Mouse (Mus musculus): Measurements from ENCODE around the gene Ppbp. TPM values are rescaled to one million over a fixed set of nuclear protein-coding genes. Genes with fewer than 3 reads are reported as not detected.

Ppbp gene
- total RNA-seq (2014; rRNA removed) = 0.37 and 1.5 TPM in 2 replicates
- 0.49 and 0.61 TPM in 2 replicates for polyA plus RNA-seq (2015; fragmentation: Nextera tagmentation; extraction: Ambion mirVana)

DNA sequence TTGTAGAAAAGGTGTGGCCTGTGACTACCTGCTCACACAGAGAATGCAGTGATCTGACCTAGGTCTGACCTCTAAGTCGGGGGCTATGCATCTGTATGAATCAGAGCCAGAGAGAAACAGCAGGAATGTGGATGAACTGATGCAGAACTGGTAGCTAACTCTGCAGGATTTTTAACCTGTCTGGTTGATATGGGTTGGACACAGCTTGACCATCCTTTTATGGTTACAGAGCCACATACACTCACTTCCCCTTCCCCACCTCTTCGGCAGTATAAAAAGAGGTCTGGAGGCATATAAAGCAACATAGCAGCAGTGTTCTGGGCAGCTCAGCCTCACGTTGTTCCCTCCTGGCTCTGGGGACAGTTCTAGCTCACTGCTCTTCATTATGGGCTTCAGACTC lies at the start of gene Ppbp:
Gene Ppbp, plus strand, starts transcription at position 301 of the 400 bp plus-strand sequence.
- no peak for TF ChIP-seq CTCF (IDR thresholded peaks at IDR 0.05; ENCODE audit: low read depth)
- Histone ChIP-seq H3K4me3 (ENCODE audit: low read length) (no peak within 1 kb of the TSS), H3K36me3 (ENCODE audit: insufficient read depth, low read length) (no peaks in the 10 kb centered on the region), H3K27me3 (ENCODE audit: insufficient read depth, low read length) (no peaks in the 10 kb centered on the region), H3K27ac (no peak within 1 kb of the TSS), H3K9me3 (ENCODE audit: low read length) (no peaks in the 10 kb centered on the region), H3K4me1 (ENCODE audit: insufficient read depth, low read length) (no peaks in the 10 kb centered on the region), H3K4me2 (ENCODE audit: low read depth, low read length) (no peak within 1 kb of the TSS), H3K9ac (replicated peaks; ENCODE audit: low read length) (no peak within 1 kb of the TSS)
- 56% methylated on average over 3 of the region's 3 CpGs for WGBS
- ATAC-seq (no peak), DNase-seq (ENCODE audit: low spot score) (no peak)

DNA sequence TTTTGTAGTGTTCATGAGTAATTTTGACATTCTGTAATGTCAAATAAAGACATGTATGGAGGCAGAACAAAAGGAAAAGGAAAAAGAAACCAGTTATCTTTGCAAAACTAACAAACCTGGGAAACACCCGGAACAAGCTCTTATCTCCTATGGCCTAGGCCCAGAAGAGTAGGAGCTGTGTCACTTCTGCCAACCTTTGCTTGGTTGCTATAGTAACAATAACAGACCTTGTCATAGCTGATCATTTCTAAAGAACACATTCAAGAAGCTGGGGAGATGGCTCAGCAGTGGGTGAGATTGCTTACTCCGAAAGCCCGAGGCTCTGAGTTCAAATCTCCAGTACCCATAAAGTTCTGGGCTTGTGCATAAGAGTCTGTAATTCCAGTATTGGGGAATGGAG lies 45.7 kb upstream of the Ppbp start:
- DNase-seq (ENCODE audit: low spot score) = no peak
- Histone ChIP-seq H3K36me3 (ENCODE audit: insufficient read depth, low read length) (no peaks in the 10 kb centered on the region), H3K4me3 (ENCODE audit: low read length) (no peak overlapping the region), H3K9me3 (ENCODE audit: low read length) (peaks cover 3% of the 10 kb centered on the region; the same call in 1 of the 2 replicates), H3K4me2 (ENCODE audit: low read depth, low read length) (no peak overlapping the region), H3K27me3 (ENCODE audit: insufficient read depth, low read length) (no peaks in the 10 kb centered on the region), H3K27ac (no peak overlapping the region), H3K4me1 (ENCODE audit: insufficient read depth, low read length) (no peaks in the 10 kb centered on the region), H3K9ac (replicated peaks; ENCODE audit: low read length) (no peak overlapping the region)
- WGBS = 89% methylated on average over 3 of the region's 3 CpGs
- TF ChIP-seq CTCF (IDR thresholded peaks at IDR 0.05; ENCODE audit: low read depth) = no peak
- ATAC-seq = no peak

DNA sequence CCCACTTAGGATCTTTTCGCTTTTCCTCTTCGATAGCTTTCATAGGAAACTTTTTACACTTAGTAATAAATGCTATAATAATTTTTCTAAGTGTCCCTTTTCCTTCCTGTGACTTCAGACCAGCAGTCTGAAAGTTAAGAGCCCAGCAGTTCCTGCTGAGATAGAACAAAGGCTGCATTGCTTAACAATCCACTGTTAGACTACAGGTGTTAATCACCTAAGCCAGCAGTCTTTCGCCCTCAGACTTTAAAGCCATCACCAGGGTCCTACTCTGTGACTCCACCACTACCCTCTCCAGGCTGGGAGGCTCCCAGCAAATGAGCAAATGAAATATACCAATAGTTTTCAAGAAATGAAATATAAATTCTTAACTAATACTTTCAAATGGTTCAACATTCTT lies 40.1 kb upstream of the Ppbp start:
- Histone ChIP-seq H3K36me3 (ENCODE audit: insufficient read depth, low read length) (no peaks in the 10 kb centered on the region), H3K4me2 (ENCODE audit: low read depth, low read length) (no peak overlapping the region), H3K27ac (no peak overlapping the region), H3K9ac (replicated peaks; ENCODE audit: low read length) (no peak overlapping the region), H3K27me3 (ENCODE audit: insufficient read depth, low read length) (no peaks in the 10 kb centered on the region), H3K4me3 (ENCODE audit: low read length) (no peak overlapping the region), H3K4me1 (ENCODE audit: insufficient read depth, low read length) (no peaks in the 10 kb centered on the region), H3K9me3 (ENCODE audit: low read length) (peaks cover 3% of the 10 kb centered on the region; the same call in 1 of the 2 replicates)
- no peak for TF ChIP-seq CTCF (IDR thresholded peaks at IDR 0.05; ENCODE audit: low read depth)
- 72% methylated on average over 3 of the region's 3 CpGs for WGBS
- no peak for DNase-seq (ENCODE audit: low spot score)
- no peak for ATAC-seq

DNA sequence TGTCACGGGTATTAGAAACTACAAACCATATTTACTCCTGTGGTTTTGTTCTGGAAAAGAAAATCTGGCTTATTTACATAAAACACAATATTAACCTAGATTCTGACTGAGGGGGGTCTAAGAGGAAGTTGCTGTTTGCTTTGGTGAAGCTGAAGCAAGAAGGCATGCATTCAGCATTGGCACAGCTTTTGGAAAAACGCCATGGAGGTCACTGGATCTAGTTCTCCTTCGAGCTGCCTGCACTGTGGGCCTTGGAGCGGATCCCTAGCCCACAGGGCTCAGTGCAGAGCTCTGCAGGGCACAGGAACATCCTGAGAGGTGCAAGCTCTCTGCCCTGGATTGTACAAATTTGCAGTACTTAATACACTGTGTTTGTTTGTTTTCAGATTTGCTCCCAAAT lies 36.8 kb upstream of the Ppbp start:
- Histone ChIP-seq H3K36me3 (ENCODE audit: insufficient read depth, low read length) (no peaks in the 10 kb centered on the region), H3K9ac (replicated peaks; ENCODE audit: low read length) (no peak overlapping the region), H3K4me2 (ENCODE audit: low read depth, low read length) (no peak overlapping the region), H3K27ac (no peak overlapping the region), H3K4me3 (ENCODE audit: low read length) (no peak overlapping the region), H3K27me3 (ENCODE audit: insufficient read depth, low read length) (no peaks in the 10 kb centered on the region), H3K9me3 (ENCODE audit: low read length) (peaks cover 3% of the 10 kb centered on the region; the same call in 1 of the 2 replicates), H3K4me1 (ENCODE audit: insufficient read depth, low read length) (no peaks in the 10 kb centered on the region)
- DNase-seq (ENCODE audit: low spot score) (peak; percentile 37), ATAC-seq (no peak)
- WGBS = 45% methylated on average over 4 of the region's 4 CpGs
- no peak for TF ChIP-seq CTCF (IDR thresholded peaks at IDR 0.05; ENCODE audit: low read depth)

DNA sequence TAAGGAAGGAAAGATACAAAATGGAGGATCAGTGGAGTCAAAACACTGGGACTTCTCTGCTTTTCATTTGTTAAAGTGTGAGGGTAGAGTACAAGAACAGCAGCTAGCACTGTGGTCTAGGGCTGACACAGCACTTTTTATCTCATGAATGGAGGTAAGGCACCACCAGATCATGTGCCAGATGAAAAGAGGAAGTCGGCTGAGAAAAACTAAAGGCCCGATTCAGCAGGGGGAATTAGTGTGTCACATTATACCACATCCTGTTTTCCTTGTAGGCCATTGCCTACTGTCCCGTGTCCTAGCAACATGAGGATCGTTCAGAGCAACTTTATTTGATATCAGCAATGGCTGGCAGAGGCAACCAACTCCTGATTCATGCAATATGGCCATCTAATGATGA lies 26.3 kb upstream of the Ppbp start:
- Histone ChIP-seq H3K27ac (no peak overlapping the region), H3K4me1 (ENCODE audit: insufficient read depth, low read length) (no peaks in the 10 kb centered on the region), H3K36me3 (ENCODE audit: insufficient read depth, low read length) (no peaks in the 10 kb centered on the region), H3K4me3 (ENCODE audit: low read length) (no peak overlapping the region), H3K27me3 (ENCODE audit: insufficient read depth, low read length) (no peaks in the 10 kb centered on the region), H3K9ac (replicated peaks; ENCODE audit: low read length) (no peak overlapping the region), H3K4me2 (ENCODE audit: low read depth, low read length) (no peak overlapping the region), H3K9me3 (ENCODE audit: low read length) (no peaks in the 10 kb centered on the region)
- 54% methylated on average over 4 of the region's 4 CpGs for WGBS
- no peak for DNase-seq (ENCODE audit: low spot score)
- ATAC-seq = no peak
- no peak for TF ChIP-seq CTCF (IDR thresholded peaks at IDR 0.05; ENCODE audit: low read depth)

DNA sequence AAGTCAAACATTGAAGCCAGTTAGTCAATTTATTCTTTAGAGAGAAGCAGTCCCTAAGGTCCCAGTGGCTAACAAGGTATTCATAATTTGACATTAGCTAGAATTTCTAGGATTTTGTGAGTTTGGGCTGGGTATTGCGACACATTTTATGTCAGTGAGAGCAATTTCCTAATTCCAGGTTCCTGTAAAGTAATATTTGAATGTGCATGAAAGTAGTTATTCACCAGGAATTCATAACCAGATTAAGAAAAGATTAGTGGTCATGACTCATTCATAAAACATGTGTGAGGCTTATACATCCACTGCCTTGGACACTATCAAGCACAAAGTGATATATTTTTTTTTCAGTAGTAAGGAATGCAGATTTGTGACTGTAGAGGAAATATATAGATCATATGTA lies 14.4 kb upstream of the Ppbp start:
- no peaks in the 10 kb centered on the region for H3K4me1 ChIP-seq (ENCODE audit: insufficient read depth, low read length)
- H3K9me3 ChIP-seq (ENCODE audit: low read length) = no peaks in the 10 kb centered on the region
- H3K36me3 ChIP-seq (ENCODE audit: insufficient read depth, low read length) = no peaks in the 10 kb centered on the region
- DNase-seq (ENCODE audit: low spot score) = no peak
- no peak for TF ChIP-seq CTCF (IDR thresholded peaks at IDR 0.05; ENCODE audit: low read depth)
- H3K4me2 ChIP-seq (ENCODE audit: low read depth, low read length) = no peak overlapping the region
- H3K27me3 ChIP-seq (ENCODE audit: insufficient read depth, low read length) = no peaks in the 10 kb centered on the region
- no peak for ATAC-seq
- no peak overlapping the region for H3K9ac ChIP-seq (replicated peaks; ENCODE audit: low read length)
- H3K27ac ChIP-seq = no peak overlapping the region
- no peak overlapping the region for H3K4me3 ChIP-seq (ENCODE audit: low read length)
- WGBS = 83% methylated on average over 1 of the region's 1 CpGs

DNA sequence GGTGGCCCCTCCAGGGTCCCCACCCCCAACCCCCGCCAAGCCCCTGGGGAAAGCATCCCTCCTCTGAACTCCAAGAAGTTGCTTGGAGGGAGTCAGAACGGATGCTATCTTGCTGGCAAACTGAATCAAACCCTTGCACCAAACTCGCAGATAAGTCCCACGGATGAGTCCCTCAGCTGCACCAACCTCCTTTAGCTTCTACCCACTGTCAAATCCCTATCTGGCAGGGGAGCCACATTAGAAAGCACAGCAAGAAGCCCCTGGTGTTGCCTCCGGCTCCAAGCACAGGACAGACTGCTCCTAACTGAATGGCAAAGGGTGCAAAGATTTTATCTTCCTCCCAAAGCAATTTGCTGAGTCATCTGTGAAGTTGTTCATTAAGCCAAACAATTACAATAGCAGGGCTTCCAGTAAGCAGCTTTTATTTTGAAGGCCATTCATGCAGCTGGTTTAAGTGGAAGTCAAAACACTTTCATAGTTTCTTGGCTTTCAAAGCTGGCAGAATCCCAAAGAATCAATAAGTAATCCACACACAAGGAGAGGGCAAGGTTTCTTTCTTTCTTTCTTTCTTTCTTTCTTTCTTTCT lies 10.2 kb upstream of the Ppbp start:
- H3K4me3 ChIP-seq (ENCODE audit: low read length) = no peak overlapping the region
- peak; percentile 38 for DNase-seq (ENCODE audit: low spot score)
- no peak overlapping the region for H3K4me2 ChIP-seq (ENCODE audit: low read depth, low read length)
- ATAC-seq = 0 out of 2 replicates have a peak, but pooled peaks have one; percentile 12
- 41% methylated on average over 5 of the region's 5 CpGs for WGBS
- no peaks in the 10 kb centered on the region for H3K9me3 ChIP-seq (ENCODE audit: low read length)
- H3K27ac ChIP-seq = no peak overlapping the region
- H3K36me3 ChIP-seq (ENCODE audit: insufficient read depth, low read length) = no peaks in the 10 kb centered on the region
- H3K9ac ChIP-seq (replicated peaks; ENCODE audit: low read length) = no peak overlapping the region
- H3K27me3 ChIP-seq (ENCODE audit: insufficient read depth, low read length) = no peaks in the 10 kb centered on the region
- no peak for TF ChIP-seq CTCF (IDR thresholded peaks at IDR 0.05; ENCODE audit: low read depth)
- no peaks in the 10 kb centered on the region for H3K4me1 ChIP-seq (ENCODE audit: insufficient read depth, low read length)
